Mouse (Mus musculus): ENCODE results near the gene Igfals.

Gene Igfals

DNA sequence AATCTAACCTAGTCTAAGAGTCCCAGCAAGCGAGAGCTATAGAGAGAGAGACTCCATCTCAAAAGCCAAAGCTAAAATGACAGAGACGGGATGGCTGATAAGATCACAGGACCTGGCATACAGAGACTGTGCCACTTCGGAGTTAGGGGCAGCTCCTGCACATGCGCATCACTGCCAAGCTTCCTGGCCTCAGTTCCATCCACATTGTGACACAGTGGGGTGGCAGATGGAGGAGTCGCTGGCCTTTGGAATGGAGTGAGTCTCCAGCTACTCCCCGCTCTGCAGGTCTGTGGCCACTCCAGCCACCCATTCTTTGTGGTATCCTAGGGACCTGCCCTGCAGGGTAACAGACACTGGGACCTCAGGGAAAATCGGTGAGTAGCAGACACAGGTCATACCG, at the start of gene Igfals:
Igfals (plus strand) TSS at position 222 of the 400 bp plus-strand sequence.
- DNase-seq (ENCODE audit: low read depth, low spot score), result no peak

DNA sequence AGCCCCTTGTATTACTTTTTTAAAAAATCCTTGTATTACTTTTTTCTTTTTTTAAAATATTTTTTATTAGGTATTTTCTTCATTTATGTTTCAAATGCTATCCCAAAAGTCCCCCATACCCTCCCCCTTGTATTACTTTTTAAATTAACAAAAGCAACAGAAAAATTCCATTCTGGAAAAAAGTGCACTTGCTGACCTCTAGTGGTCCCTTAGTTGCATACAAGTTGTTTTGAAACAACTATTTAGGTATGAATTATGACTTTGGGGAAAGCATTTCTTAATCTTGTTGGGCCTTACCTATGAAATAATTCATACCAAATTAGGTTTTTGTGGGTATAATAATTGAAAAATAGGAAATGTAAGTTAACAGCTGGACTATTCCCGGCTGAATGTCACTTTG, 48.3 kb upstream of the Igfals start:
- DNase-seq (ENCODE audit: low read depth, low spot score), result no peak

- DNase-seq (ENCODE audit: low read depth, low spot score), result no peak
Measured at GRCm38 (mm10) chr17:24818172-24818571, 47.6 kb upstream of the Igfals start.

GRCm38 (mm10) chr17:24819469-24819868, 46.3 kb upstream of the Igfals start:
- DNase-seq (ENCODE audit: low read depth, low spot score), result no peak

- DNase-seq (ENCODE audit: low read depth, low spot score), result no peak
Measured at GRCm38 (mm10) chr17:24821351-24822280, 44.2 kb upstream of the Igfals start.

- DNase-seq (ENCODE audit: low read depth, low spot score), result no peak
Measured at GRCm38 (mm10) chr17:24839842-24840241, 26.0 kb upstream of the Igfals start, which contains the start of gene Hagh. TSS of gene Hagh (plus strand) at chr17:24840143.

- DNase-seq (ENCODE audit: low read depth, low spot score), result no peak
Measured at GRCm38 (mm10) chr17:24840341-24840740, 25.5 kb upstream of the Igfals start.

- peak; percentile 50 for DNase-seq (ENCODE audit: low read depth, low spot score)
Measured at GRCm38 (mm10) chr17:24841133-24841532, 24.7 kb upstream of the Igfals start.

DNA sequence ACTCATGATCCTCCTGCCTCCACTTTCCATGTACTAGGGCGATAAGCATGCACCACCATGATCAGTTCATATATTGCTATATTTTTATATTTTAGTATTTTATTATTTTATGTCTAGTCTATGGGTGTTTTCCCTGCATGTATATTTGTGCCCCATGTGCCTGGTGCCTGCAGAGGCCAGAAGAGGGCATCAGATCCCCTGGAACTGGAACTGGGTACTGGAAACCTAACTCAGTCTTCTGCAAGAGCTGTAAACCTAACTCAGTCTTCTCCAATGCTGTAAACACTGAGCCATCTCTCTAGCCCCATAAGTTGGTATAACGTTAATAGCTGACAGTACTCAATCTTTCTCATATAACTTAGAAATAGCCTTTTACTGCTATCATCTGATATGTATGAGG, 23.2 kb upstream of the Igfals start:
- no peak for DNase-seq (ENCODE audit: low read depth, low spot score)

- no peak for DNase-seq (ENCODE audit: low read depth, low spot score)
Measured at GRCm38 (mm10) chr17:24844525-24844924, 21.3 kb upstream of the Igfals start.

- DNase-seq (ENCODE audit: low read depth, low spot score), result no peak
Measured at GRCm38 (mm10) chr17:24847386-24847785, 18.4 kb upstream of the Igfals start.

- DNase-seq (ENCODE audit: low read depth, low spot score), result no peak
Measured at GRCm38 (mm10) chr17:24848600-24849031, 17.2 kb upstream of the Igfals start.

DNA sequence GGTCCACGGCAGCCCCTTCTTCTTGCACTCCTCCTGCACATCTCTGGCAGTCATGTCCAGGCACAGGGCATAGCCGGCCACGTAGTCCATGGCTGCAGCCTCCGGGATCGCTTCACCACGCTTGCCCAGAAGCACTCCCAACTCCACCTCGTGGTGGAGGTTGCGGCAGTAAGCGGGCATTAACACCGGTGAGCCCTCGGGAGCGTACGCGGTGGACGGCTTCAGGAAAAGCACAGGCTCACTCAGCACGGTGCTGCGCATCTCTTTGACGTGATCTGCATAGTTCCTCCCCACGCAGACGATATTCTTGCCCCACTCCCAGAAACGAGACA, 16.1 kb upstream of the Igfals start:
- no peak for DNase-seq (ENCODE audit: low read depth, low spot score)

GRCm38 (mm10) chr17:24850065-24850772, 15.6 kb upstream of the Igfals start, which contains the start of gene Fahd1:
TSS of gene Fahd1 (minus strand) at chr17:24850364.
- peak; percentile 98 for DNase-seq (ENCODE audit: low read depth, low spot score)

GRCm38 (mm10) chr17:24850773-24851127, 15.0 kb upstream of the Igfals start:
- no peak for DNase-seq (ENCODE audit: low read depth, low spot score)

DNA sequence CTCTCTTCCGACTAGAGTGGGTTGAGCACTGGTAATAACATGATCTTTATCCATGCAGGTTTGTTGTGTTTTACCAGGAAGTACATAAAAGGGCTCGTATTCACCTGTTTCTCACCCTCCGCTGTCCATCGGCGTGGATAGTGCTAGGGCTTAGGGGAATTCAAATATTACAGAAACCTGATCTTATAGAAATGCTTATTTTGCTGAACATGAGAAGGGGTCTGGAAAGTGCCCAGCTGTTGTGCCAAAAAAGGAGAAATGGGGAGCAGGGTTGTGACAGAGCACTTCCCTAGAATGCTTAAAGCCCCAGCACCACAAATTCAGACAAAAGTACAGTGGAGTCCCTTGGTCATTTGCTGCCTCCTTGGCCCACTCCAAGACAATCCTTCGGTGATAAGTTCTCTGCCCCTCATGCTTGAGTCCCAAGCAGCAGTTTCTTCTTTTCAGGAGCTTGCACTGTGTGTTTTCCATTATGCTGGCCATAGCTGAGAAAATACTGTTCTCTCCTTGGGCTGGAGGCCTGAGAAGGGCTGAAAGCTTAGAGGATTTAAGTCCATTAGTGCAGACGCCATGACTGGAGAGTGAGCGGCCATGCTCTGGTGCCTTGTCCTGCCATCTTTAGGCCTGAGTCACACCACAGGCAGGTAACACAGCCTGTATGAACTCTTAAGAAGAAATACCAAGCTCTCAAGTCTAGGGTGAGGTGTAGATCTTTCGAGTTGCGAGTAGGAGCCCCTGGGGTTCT, 14.2 kb upstream of the Igfals start:
- DNase-seq (ENCODE audit: low read depth, low spot score), result no peak

DNA sequence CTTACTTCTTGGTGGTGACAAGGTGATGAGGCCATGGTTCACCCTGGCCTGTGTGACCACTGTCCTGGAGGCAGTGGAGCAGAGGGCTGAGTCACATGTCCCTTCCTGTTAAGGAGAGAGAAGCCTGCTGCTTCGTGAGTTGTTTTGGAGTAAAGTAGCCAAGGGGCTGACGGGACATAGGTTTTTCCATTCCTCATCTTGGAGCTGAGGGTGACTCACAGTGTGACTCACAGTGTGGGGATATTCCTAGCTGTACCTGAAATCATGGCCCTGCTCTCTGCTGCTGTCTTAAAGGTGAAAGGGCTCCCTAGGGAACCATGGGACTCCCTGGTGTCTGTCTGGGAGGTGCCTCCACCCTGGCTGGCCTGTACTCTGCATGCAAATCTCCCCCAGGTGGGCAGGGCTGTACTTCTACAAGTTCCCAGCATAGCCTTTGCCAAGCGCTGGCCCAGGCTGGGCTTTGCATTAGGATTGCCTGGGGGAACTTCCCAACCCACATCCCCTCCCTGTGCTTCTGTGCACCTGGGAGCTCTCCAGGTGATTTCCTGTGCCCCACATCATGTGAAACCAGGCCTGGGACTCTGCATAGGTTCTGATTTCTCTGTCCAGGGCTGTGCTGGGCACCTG, 9.8 kb upstream of the Igfals start:
- no peak for DNase-seq (ENCODE audit: low read depth, low spot score)

- no peak for DNase-seq (ENCODE audit: low read depth, low spot score)
Measured at GRCm38 (mm10) chr17:24856589-24856988, 9.2 kb upstream of the Igfals start.

DNA sequence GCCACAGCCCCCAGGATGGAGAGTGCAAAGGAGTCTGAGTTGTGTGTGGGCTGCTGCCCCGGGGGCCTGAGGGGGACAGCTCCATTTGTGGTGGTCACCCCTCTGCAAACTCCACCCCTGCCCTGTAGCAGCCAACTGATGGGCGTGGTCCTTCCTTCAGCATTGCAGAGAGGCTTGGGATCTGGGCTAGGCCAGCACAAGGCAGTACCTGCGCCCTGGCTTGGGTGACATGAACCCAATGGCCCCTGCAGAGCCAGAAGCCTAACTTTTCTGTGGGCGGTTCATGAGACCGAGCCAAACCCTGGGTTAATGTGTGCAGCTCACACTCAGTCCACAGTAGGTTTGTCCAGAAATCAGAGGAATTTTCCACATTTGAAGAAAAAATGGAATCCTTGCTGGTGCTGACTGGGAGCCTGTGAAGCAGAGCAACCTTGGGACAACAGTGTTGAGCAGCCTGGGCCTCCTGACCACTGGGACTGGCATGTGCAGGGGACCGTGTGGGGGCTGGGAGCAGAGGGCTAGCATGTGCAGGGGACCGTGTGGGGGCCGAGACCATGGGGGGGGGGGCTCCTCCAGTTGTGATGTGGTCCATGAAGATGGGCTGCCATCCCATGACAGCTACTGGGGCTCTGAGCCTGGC, 7.8 kb upstream of the Igfals start:
- DNase-seq (ENCODE audit: low read depth, low spot score), result no peak

GRCm38 (mm10) chr17:24858967-24859366, 6.8 kb upstream of the Igfals start:
- no peak for DNase-seq (ENCODE audit: low read depth, low spot score)

GRCm38 (mm10) chr17:24860076-24860475, 5.7 kb upstream of the Igfals start:
- no peak for DNase-seq (ENCODE audit: low read depth, low spot score)
